16 mouse cellular contexts compared by ENCODE assay signal in genomic region chr7:48775436-48775835, GRCm38 (mm10).
"Had no signal": no experiment of that assay in that cellular context is flagged by ENCODE, and none has a peak within 500 bp of the region (broad histone marks: within the 10 kb centered on the region; RNA-seq: fewer than 3 reads in every experiment).

No protein-coding gene starts in this region.

- H3K4me1 ChIP-seq: midbrain, embryonic 15.5 days; neural tube, embryonic 12.5 days had no signal

- H3K9me3 ChIP-seq: midbrain, embryonic 13.5 days; midbrain, embryonic 15.5 days; neural tube, embryonic 12.5 days had no signal

- DNase-seq: lung, adult 18-20 months; lung, embryonic 14.5 days; lung, postnatal 14 days; lung, postnatal 36 days; retina, postnatal 1 day; right cerebral cortex, adult 18-20 months; right cerebral cortex, postnatal 25 days; right cerebral cortex, postnatal 4 days; spleen, adult 18-20 months; thymus, adult 18-20 months; thymus, postnatal 14 days; thymus, postnatal 36 days had no signal

- H3K27me3 ChIP-seq: midbrain, embryonic 13.5 days; midbrain, embryonic 15.5 days; neural tube, embryonic 12.5 days had no signal

- H3K4me3 ChIP-seq: midbrain, embryonic 13.5 days; midbrain, embryonic 15.5 days; neural tube, embryonic 12.5 days had no signal

- ATAC-seq: midbrain, embryonic 13.5 days; midbrain, embryonic 15.5 days had no signal

- H3K27ac ChIP-seq: liver, embryonic 14.5 days; midbrain, embryonic 13.5 days; midbrain, embryonic 15.5 days; neural tube, embryonic 12.5 days had no signal

- H3K9ac ChIP-seq: liver, embryonic 14.5 days; lung, embryonic 14.5 days; midbrain, embryonic 13.5 days; midbrain, embryonic 15.5 days; neural tube, embryonic 12.5 days had no signal

- H3K36me3 ChIP-seq: midbrain, embryonic 13.5 days; midbrain, embryonic 15.5 days; neural tube, embryonic 12.5 days had no signal
